Mouse (Mus musculus) spleen, adult 2 months (tissue): ENCODE measurements around the gene B4galnt2.

Experiments used
- CTCF ChIP-seq: fragments of 200-500 bp; IDR thresholded peaks from 2 replicates; pipeline ENCODE4 v1.5.1; 2011; ENCODE audit warnings: mild to moderate bottlenecking, inconsistent platforms; ENCODE audit not compliant: insufficient read depth, insufficient read length, insufficient replicate concordance; ENCODE audit errors: extremely low read depth
- POLR2A ChIP-seq: fragments of 200-500 bp; IDR thresholded peaks from 2 replicates; pipeline ENCODE4 v1.6.1; 2011; ENCODE audit warnings: low read depth, low read length, inconsistent platforms

GRCm38 (mm10) chr11:95963304-95963703 is 48.6 kb upstream of the B4galnt2 start:
- TF ChIP-seq CTCF: no peak
- TF ChIP-seq POLR2A: no peak
